Mouse (Mus musculus): ENCODE data around the gene Gm15446. TPM values are rescaled to one million over a fixed set of nuclear protein-coding genes. Genes with fewer than 3 reads are reported as not detected.
"Not testable (repeated sequence)": the region's sequence is repeated elsewhere in the genome, so short reads cannot be mapped to it uniquely, and the experiment has no call there.

Gene Gm15446
- polyA plus RNA-seq (2014; fragmentation: Nextera tagmentation; extraction: Ambion mirVana): 0.35 and 0.36 TPM in 2 replicates

DNA sequence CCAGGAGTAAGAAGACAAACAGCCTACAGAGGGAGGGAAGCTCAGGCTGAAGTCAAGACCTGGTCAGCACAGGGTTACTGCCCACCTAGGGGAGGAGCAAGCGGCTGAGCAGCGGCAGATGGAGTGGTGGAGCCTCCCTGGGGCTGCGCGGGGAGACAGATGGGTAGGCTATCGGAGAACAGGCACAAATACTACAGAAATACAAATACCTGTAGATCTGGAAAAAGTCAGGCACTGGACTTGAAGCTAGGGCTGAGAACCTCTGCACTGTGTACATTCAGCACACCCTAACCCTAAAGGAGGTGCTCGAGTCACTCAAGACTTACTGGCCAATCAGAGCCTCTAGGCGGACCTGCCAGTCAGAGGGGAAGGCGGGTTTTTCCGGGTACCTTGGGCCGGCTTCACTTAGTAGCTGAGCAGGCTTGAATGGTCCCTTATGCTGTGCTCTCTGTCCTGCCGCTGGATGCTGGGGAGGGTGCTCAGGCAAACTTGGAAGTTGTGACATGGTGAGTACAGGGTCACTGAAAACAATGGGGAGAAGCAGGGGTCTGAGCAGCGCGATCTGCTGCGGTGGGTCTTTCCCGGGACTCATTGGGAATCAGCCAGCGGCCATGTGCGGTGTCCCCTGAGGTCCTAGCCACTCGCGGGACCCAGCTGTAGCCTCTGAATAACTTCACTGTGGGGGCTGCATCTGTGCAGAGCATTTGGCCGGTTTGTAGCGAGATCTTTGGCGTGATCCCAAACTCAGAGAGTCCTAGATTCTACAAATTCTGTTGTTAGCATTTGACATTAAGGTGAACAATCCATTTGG is at the start of gene Gm15446:
Gm15446 (plus strand) TSS at position 140 of the 811 bp plus-strand sequence.
- H3K9me3 ChIP-seq (ENCODE audit: control insufficient read depth, low read length); H3K27me3 ChIP-seq (ENCODE audit: control insufficient read depth, insufficient read depth, low read length); H3K36me3 ChIP-seq (ENCODE audit: control insufficient read depth, insufficient read depth, low read length); H3K4me1 ChIP-seq (replicated peaks; ENCODE audit: control insufficient read depth, insufficient read depth, low read length); H3K27ac ChIP-seq (ENCODE audit: low read depth, low read length): not testable (repeated sequence)
- peak within 1 kb of the TSS; percentile 42; the same call in 1 of the 2 replicates for H3K9ac ChIP-seq (ENCODE audit: low read depth, low read length)
- peak within 1 kb of the TSS; percentile 33 for H3K4me2 ChIP-seq (replicated peaks; ENCODE audit: low read depth, low read length)
- DNase-seq (ENCODE audit: low spot score): peak; percentile 82
- ATAC-seq (ENCODE audit: low FRiP score): peak; percentile 100
- H3K4me3 ChIP-seq (ENCODE audit: low read depth, low read length): peak within 1 kb of the TSS; percentile 49
- under 1% methylated on average over 22 of the region's 22 CpGs for WGBS

DNA sequence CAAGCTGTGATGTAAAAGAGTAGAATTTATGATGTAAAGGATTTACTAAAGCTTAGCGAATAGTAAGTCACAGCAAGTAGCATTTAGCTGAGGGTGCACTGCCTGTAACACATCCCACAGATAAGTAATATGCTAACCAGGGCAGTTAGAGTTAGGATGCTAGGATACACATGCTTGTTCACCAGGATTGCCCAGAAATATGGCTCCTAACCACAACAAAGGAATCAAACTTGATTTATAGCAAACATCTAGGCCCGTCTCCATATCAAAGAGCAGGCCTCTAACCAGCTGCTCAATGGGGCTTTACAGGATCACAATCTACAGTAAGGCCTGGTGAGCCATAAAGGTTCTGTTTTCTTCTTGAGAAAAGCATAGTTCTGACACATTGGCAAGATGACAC is 929 bp downstream of the Gm15446 start:
- H3K4me3 ChIP-seq (ENCODE audit: low read depth, low read length): peak overlapping the region; percentile 49
- H3K27me3 ChIP-seq (ENCODE audit: control insufficient read depth, insufficient read depth, low read length); H3K4me1 ChIP-seq (replicated peaks; ENCODE audit: control insufficient read depth, insufficient read depth, low read length); DNase-seq (ENCODE audit: low spot score); H3K9me3 ChIP-seq (ENCODE audit: control insufficient read depth, low read length); H3K27ac ChIP-seq (ENCODE audit: low read depth, low read length); H3K36me3 ChIP-seq (ENCODE audit: control insufficient read depth, insufficient read depth, low read length); ATAC-seq (ENCODE audit: low FRiP score): not testable (repeated sequence)
- peak overlapping the region; percentile 34; the same call in 1 of the 2 replicates for H3K9ac ChIP-seq (ENCODE audit: low read depth, low read length)
- WGBS: 25% methylated on average over 2 of the region's 2 CpGs
- peak overlapping the region; percentile 33 for H3K4me2 ChIP-seq (replicated peaks; ENCODE audit: low read depth, low read length)

DNA sequence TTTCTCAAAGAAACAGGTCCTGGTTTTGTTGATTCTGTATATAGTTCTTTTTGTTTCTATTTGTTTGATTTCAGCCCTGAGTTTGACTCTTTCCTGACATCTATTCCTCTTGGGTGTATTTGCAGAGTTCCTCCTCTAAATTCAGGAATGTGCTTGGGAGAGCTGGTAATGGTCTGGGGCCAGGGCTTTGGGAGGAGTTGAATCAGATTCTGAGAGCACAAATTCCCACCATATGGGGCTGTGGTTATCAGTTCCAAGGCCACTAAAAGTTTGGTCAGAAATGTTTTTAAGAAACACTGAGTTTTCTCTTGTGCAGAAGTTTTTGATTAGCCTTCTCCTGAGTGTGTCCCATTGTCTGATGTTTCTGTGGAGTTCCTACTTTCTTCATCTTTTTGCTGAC is 1.7 kb downstream of the Gm15446 start:
- no peaks in the 10 kb centered on the region for H3K27me3 ChIP-seq (ENCODE audit: control insufficient read depth, insufficient read depth, low read length)
- H3K27ac ChIP-seq (ENCODE audit: low read depth, low read length): no peak overlapping the region
- H3K4me1 ChIP-seq (replicated peaks; ENCODE audit: control insufficient read depth, insufficient read depth, low read length): no peaks in the 10 kb centered on the region
- DNase-seq (ENCODE audit: low spot score): no peak
- no peak overlapping the region for H3K4me2 ChIP-seq (replicated peaks; ENCODE audit: low read depth, low read length)
- no peaks in the 10 kb centered on the region for H3K36me3 ChIP-seq (ENCODE audit: control insufficient read depth, insufficient read depth, low read length)
- H3K9ac ChIP-seq (ENCODE audit: low read depth, low read length): no peak overlapping the region
- H3K4me3 ChIP-seq (ENCODE audit: low read depth, low read length): no peak overlapping the region
- H3K9me3 ChIP-seq (ENCODE audit: control insufficient read depth, low read length): no peaks in the 10 kb centered on the region
- no peak for ATAC-seq (ENCODE audit: low FRiP score)

DNA sequence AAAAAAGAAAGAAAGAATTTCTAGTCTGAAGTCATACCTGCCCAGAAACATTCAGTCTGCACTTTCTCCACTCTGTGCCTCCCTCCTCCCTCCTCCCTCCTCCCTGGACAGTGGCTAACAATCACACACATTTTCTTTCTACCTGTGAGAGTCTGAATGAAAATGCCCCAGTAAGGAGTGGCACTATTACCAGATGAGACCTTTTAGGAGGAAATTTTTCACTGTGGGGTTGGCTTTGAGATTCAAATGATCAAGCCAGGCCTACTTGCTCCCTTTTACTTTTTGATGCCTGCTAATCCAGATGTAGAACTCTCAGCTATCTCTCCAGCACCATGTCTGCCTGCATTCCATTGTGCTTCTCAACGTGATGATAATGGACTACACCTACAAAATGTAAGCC is 27.1 kb downstream of the Gm15446 start:
- Histone ChIP-seq H3K27ac (ENCODE audit: low read depth, low read length) (no peak overlapping the region), H3K9ac (ENCODE audit: low read depth, low read length) (no peak overlapping the region), H3K4me3 (ENCODE audit: low read depth, low read length) (no peak overlapping the region), H3K36me3 (ENCODE audit: control insufficient read depth, insufficient read depth, low read length) (no peaks in the 10 kb centered on the region), H3K27me3 (ENCODE audit: control insufficient read depth, insufficient read depth, low read length) (no peaks in the 10 kb centered on the region), H3K4me2 (replicated peaks; ENCODE audit: low read depth, low read length) (no peak overlapping the region), H3K9me3 (ENCODE audit: control insufficient read depth, low read length) (no peaks in the 10 kb centered on the region), H3K4me1 (replicated peaks; ENCODE audit: control insufficient read depth, insufficient read depth, low read length) (no peaks in the 10 kb centered on the region)
- no CpG with 5 or more reads among the region's 1 CpGs for WGBS
- ATAC-seq (ENCODE audit: low FRiP score) (no peak), DNase-seq (ENCODE audit: low spot score) (no peak)

DNA sequence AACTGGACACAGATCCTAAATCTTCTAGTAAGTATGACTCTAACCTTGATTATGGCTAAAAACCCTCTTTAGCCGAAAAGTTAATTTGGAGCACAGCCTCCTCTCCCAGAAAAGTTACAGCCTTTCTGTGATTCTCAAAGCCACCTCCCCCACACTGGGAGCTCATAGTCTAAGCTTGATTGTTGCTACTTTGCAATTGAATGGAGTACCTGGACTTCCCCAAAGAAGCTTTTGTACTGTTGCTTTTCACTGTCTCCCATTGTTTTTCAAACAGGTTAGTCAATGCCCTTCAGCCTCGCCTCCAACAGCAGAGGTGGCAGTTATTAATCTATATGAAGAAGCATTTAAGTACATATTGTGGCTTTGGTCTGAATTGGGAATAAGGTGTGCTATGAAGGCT is 57.5 kb downstream of the Gm15446 start:
- WGBS: no CpG with 5 or more reads among the region's 2 CpGs
- DNase-seq (ENCODE audit: low spot score); H3K9ac ChIP-seq (ENCODE audit: low read depth, low read length); ATAC-seq (ENCODE audit: low FRiP score); H3K9me3 ChIP-seq (ENCODE audit: control insufficient read depth, low read length); H3K36me3 ChIP-seq (ENCODE audit: control insufficient read depth, insufficient read depth, low read length); H3K4me3 ChIP-seq (ENCODE audit: low read depth, low read length); H3K4me1 ChIP-seq (replicated peaks; ENCODE audit: control insufficient read depth, insufficient read depth, low read length); H3K4me2 ChIP-seq (replicated peaks; ENCODE audit: low read depth, low read length); H3K27me3 ChIP-seq (ENCODE audit: control insufficient read depth, insufficient read depth, low read length); H3K27ac ChIP-seq (ENCODE audit: low read depth, low read length): not testable (repeated sequence)

Other genes starting within 250 kb of the Gm15446 start
- 1.6 and 1.7 TPM in 2 replicates for gene 5430403G16Rik, start 232.4 kb upstream of the Gm15446 start, polyA plus RNA-seq (2014; fragmentation: Nextera tagmentation; extraction: Ambion mirVana)
- gene 4930522L14Rik, start 171.5 kb upstream of the Gm15446 start, polyA plus RNA-seq (2014; fragmentation: Nextera tagmentation; extraction: Ambion mirVana): 6.8 and 8.4 TPM in 2 replicates
- gene Zfp932, start 73.1 kb downstream of the Gm15446 start, polyA plus RNA-seq (2014; fragmentation: Nextera tagmentation; extraction: Ambion mirVana): 21.2 and 24.4 TPM in 2 replicates
- 5.5 and 6.4 TPM in 2 replicates for gene Gm17655, start 149.1 kb downstream of the Gm15446 start, polyA plus RNA-seq (2014; fragmentation: Nextera tagmentation; extraction: Ambion mirVana)
- 0.80 and 1.0 TPM in 2 replicates for gene Gm35315, start 171.0 kb downstream of the Gm15446 start, polyA plus RNA-seq (2014; fragmentation: Nextera tagmentation; extraction: Ambion mirVana)
- gene Plcxd1, start 176.6 kb downstream of the Gm15446 start, polyA plus RNA-seq (2014; fragmentation: Nextera tagmentation; extraction: Ambion mirVana): 0.64 and 0.76 TPM in 2 replicates
- 26.6 and 29.5 TPM in 2 replicates for gene Gtpbp6, start 184.8 kb downstream of the Gm15446 start, polyA plus RNA-seq (2014; fragmentation: Nextera tagmentation; extraction: Ambion mirVana)
- gene Zfp605, start 186.7 kb downstream of the Gm15446 start, polyA plus RNA-seq (2014; fragmentation: Nextera tagmentation; extraction: Ambion mirVana): 8.6 and 10.7 TPM in 2 replicates
- gene Chfr, start 212.4 kb downstream of the Gm15446 start, polyA plus RNA-seq (2014; fragmentation: Nextera tagmentation; extraction: Ambion mirVana): 86.9 and 88.5 TPM in 2 replicates

Measured in hindbrain, embryonic 11.5 days (tissue).